Mouse (Mus musculus) hindlimb bud, embryonic 11.5 days (tissue): ENCODE measurements at regions not wholly inside any gene's neighbourhood (a gene's known extent, or its start where the extent isn't known, plus 50 kb on each side); places are given as distances from the start of the nearest gene placed in this dataset.

ENCODE experiments used
- DNase-seq: peaks from one replicate; pipeline ENCODE4 v3.0.0-alpha.2; 2012; ENCODE audit warnings: low read depth, low spot score; ENCODE audit errors: extremely low spot score

DNA sequence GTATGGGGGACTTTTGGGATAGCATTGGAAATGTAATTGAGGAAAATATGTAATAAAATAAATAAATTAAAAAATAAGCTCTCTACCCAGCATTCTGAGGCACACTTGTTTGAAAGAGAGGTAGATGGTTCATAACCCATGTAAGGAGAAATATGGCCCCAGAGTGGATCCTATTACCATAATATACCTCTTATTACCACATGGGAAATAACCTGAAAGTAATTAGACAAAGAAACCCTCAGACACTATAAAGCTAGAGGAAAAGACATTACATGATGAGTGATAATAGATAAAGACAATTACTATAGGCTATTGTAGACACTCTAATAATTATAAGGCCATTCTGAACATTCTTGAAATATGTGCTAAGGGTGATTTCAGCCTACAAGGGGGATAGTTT is 2444.8 kb upstream of the Gm12353 start:
- DNase-seq, result no peak

- DNase-seq, result no peak
These were observed 2441.7 kb upstream of the Gm12353 start for GRCm38 (mm10) chr4:17163581-17163980.

DNA sequence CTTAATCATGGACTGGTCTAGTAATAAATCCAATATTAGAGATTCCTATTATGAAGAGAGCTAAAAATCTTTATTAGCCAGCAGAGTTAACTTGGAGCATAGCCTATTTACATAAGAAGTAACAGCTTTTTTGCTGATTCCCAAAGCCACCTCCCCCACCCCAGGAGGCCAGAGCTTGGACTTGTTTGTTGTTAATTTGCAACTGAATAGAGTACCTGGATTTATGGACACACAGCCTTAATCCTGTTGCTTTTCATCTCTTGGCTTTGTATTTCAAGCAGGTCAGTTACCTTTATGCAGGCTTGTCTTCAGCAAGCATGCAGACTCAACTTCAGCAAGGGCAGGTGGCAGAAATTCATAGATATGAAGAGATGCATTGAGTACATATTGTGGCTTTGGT is 2396.5 kb upstream of the Gm12353 start:
- no peak for DNase-seq

DNA sequence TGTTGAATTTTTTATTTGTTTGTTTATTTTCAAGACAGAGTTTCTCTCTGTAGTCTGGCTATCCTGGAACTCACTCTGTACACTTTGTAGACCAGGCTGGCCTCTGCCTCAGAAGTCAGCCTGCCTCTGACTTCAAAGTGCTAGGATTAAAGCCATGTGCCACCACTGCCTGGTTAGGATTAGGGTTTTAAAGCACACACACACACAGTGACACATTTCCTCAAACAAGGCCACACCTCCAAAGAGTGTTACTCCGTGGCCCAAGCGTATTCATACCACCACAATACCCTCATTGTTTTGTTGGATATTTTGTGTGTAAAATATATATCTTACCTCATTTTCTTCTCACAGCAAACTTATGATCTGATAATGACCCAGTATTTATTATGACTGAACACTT is 2365.4 kb upstream of the Gm12353 start:
- DNase-seq, result no peak

DNA sequence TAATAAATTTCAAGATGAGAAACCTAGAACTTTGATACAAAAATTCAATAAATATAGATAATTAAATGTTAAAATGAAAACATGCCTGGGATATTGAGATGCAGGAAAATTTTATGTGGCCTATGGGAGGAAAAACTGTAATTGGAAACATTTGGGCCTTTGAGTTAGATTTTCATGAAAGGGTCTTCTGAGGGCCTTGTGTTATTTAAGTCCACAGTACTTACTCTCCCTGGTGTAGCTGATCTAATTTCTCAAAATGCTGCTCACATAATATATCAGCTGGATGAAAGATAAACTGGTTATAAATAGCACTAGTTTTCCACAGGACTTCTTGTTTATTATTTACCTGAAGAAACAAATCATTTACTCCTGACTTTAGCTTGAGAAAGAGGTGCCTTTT is 2364.9 kb upstream of the Gm12353 start:
- peak; percentile 28 for DNase-seq

DNA sequence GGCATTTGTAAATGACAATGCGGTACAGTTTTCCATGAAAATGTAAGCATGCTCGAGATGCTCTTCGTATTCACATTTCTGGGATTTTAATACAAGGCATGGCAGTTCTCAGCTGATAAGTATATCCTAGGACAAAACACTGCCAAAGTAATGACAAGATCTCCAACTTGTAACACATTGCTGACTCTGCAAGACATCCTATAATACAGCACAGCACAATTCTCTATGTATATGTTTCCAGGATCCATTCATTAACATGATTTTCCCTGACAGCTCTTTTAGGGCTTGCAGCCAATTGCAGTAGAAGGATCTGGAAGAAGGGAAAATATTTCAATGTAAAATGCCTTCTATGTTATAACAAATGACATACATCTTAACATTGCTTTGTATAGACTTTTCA is 2346.1 kb upstream of the Gm12353 start:
- DNase-seq, result no peak

DNA sequence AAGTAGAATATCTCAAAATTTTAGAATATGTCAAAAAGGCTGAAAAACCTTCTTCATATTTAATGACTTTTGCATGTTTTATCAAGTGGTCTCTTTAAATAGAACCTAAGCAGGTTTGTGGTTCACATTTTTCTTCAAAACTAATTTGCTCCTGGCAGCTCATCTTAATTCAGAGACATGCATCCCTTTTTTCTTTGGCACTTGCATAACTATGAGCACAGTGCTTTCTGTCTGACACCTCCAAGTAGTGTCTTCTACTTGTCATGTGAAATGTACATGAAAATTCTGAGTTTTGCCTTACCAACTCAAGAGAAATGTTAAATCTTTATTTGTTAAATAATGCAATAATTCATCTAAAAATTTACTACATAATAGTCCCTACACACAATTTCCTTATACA is 2343.5 kb upstream of the Gm12353 start:
- DNase-seq, result no peak

GRCm38 (mm10) chr4:17299131-17299530 is 2306.1 kb upstream of the Gm12353 start:
- no peak for DNase-seq

DNA sequence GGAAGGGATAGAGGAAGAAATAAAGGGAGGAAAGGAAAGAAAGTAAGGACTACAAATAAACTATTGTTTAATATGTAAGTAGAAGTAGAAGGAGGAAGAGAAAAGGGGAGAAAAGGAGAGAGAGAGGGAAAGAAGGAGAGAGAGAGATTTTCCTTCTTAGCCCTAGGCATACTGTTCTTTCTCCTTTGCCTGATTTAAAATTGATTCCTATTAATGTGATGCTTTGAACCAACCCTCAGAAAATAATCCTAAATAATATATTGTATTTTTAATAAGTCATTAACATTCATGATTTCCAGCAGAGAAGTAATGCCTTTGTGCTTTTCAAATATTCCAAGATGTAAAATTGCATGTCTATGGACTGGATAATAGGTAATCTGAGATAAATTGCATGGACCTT is 2286.2 kb upstream of the Gm12353 start:
- no peak for DNase-seq

DNA sequence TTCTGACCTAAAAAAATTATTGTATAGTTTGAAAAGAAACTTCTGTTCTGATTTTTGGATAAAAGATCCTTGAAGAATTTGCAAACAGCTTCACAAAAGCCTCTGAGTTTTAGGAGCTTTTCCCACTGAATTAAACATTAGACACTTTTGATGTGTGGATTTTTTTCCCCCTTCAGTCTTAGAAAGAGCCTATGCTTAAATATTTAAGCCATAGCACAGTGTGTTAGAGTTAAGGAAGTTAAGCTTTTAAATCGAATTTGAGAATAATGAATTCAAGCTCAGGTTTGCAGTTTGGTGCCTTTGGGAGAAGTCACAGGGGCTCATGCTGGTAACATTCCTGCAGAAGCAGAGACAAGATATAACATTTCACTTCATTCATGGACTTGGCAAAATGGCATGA is 2257.2 kb upstream of the Gm12353 start:
- no peak for DNase-seq

DNA sequence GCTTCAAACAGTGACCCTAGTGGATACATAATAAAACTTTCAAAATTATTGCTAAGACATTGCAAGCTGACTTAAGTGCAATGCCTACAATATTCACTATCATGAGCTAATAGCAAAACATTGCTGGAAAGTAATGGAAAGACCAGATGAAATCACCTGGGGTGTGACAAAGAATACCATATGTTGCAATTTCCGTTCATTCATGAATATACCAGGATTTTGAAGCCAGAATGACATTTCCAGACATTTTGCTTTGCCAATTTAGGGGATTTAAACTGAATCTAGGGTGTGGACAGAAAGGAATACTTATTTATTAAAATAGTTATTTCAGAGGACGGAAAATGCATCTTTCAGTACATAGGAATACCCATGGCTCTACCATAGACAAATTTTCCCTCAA is 2244.5 kb upstream of the Gm12353 start:
- no peak for DNase-seq
